Mouse (Mus musculus) hindbrain, embryonic 13.5 days (tissue): ENCODE results near the gene Kif2c. TPM values are rescaled to one million over a fixed set of nuclear protein-coding genes. Genes with fewer than 3 reads are reported as not detected.
A peak's percentile ranks its signal among the peaks of the same experiment; 100 is the strongest.
"Not testable (repeated sequence)": the region's sequence is repeated elsewhere in the genome, so short reads cannot be mapped to it uniquely, and the experiment has no call there.

ENCODE experiments used
- ATAC-seq: fragments of 200-750 bp; cut with Nextera tagmentation; 2 replicates; pipeline ENCODE4 v1.8.0; 2017; ENCODE audit warnings: moderate TSS enrichment; ENCODE audit not compliant: low FRiP score
- H3K27ac ChIP-seq: fragments of 300-500 bp; sonication (generic); 2 replicates; pipeline ENCODE4 v1.5.1; 2015; ENCODE audit warnings: inconsistent platforms, mild to moderate bottlenecking, moderate library complexity
- H3K27me3 ChIP-seq: fragments of 300-500 bp; sonication (generic); 2 replicates; pipeline ENCODE4 v1.6.1; 2015; ENCODE audit warnings: mild to moderate bottlenecking, inconsistent platforms
- H3K36me3 ChIP-seq: fragments of 300-500 bp; sonication (generic); 2 replicates; pipeline ENCODE4 v1.6.1; 2015; ENCODE audit warnings: mild to moderate bottlenecking, inconsistent platforms
- H3K4me1 ChIP-seq: fragments of 300-500 bp; sonication (generic); replicated peaks from 2 replicates; pipeline ENCODE4 v1.6.1; 2015; ENCODE audit warnings: inconsistent platforms
- H3K4me2 ChIP-seq: fragments of 300-500 bp; sonication (generic); 2 replicates; pipeline ENCODE4 v1.6.1; 2015; ENCODE audit warnings: inconsistent platforms, mild to moderate bottlenecking, moderate library complexity
- H3K4me3 ChIP-seq: fragments of 300-500 bp; sonication (generic); 2 replicates; pipeline ENCODE4 v1.5.1; 2015; ENCODE audit warnings: mild to moderate bottlenecking, inconsistent platforms
- H3K9ac ChIP-seq: fragments of 300-500 bp; sonication (generic); 2 replicates; pipeline ENCODE4 v1.6.1; 2015; ENCODE audit warnings: mild to moderate bottlenecking, inconsistent platforms
- H3K9me3 ChIP-seq: fragments of 300-500 bp; sonication (generic); 2 replicates; pipeline ENCODE4 v1.6.1; 2016; ENCODE audit warnings: inconsistent platforms
- WGBS: fragments of 180-500 bp; shearing (Covaris S2); methylation state at CpG from one replicate; pipeline ENCODE4 v1.1.7; 2015; 5-methylcytosine and 5-hydroxymethylcytosine counted together
- polyA plus RNA-seq: library from polyadenylated mRNA; unstranded; fragments of >200 nt; fragmentation: Nextera tagmentation; extraction: Ambion mirVana; gene quantifications from 2 replicates; pipeline ENCODE4 v1.2.1, GENCODE M21; 2015

The Kif2c gene
- polyA plus RNA-seq, 1 experiment from 2014 or later = 14.6 TPM

DNA sequence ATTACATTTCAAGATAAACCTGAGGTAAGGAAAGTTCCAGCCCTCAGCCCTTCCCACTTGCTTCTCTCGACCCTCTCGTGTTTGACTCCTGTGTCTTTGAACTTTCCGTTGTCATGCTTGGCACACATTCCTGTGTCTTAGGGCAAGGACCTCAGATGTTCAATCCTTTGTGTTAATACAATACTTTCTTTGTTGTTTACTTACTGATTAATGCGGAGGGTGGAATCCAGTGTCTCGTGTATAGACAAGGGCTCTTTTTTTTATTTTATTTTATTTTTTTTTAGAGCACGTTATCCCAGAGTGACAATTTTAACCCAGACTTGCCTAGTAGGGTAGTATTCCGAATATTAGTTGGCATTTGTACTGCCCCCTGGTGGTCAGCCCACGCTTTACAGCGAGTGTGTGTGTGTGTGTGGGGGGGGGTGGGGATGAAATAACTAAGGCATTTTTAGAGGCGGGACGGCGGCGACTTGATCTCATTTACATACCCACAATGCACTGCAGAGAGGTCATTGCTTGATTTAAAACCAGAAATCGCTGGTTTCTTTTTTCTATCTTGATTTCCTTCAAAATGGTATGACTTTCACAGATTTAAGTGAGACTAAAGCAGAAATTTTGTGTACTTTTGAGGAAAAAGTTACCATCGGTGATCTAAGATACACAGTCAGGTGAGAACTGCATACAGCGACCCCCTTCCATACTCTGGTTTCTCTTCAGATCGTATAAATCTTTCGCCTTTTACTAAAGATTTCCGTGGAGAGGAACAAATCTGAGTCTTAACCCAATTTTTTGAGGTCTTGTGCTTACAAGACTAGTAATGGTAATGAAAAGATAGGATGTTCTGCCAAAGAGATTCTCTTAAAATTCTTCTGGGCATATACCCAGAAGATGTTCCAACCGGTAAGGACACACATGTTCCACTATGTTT, 28.0 kb upstream of the Kif2c start:
- no peaks in the 10 kb centered on the region for H3K4me1 ChIP-seq
- H3K4me2 ChIP-seq = no peak overlapping the region
- H3K27ac ChIP-seq = no peak overlapping the region
- no peak for ATAC-seq
- H3K27me3 ChIP-seq = 0 out of 2 replicates have a peak, but pooled peaks cover 8% of the 10 kb centered on the region
- WGBS = 3% methylated on average over 20 of the region's 20 CpGs
- H3K9me3 ChIP-seq = no peaks in the 10 kb centered on the region
- H3K36me3 ChIP-seq = no peaks in the 10 kb centered on the region
- no peak overlapping the region for H3K9ac ChIP-seq
- H3K4me3 ChIP-seq = no peak overlapping the region

DNA sequence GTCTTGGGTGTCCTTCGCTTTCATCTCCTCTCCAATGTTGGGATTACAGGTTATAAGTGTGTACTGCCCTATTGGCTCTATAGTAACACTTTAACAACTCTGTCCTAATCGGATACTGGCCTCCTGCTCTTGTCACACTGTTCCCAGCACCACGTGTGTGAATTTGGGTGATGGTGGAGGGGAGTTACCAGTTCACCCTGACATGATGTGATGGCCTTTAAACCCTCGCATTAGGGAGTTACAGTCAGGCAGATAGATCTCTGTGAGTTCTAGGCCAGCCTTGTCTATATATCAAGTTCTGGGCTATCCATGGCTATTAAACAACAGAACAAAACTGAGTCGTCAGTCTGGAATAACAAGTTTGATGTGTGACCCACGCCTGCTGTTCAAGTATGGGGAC, 27.2 kb upstream of the Kif2c start:
- no peak overlapping the region for H3K4me2 ChIP-seq
- WGBS = 86% methylated on average over 6 of the region's 6 CpGs
- no peak for ATAC-seq
- 0 out of 2 replicates have a peak, but pooled peaks cover 8% of the 10 kb centered on the region for H3K27me3 ChIP-seq
- H3K4me3 ChIP-seq = no peak overlapping the region
- no peaks in the 10 kb centered on the region for H3K9me3 ChIP-seq
- H3K27ac ChIP-seq = no peak overlapping the region
- H3K9ac ChIP-seq = no peak overlapping the region
- no peaks in the 10 kb centered on the region for H3K4me1 ChIP-seq
- no peaks in the 10 kb centered on the region for H3K36me3 ChIP-seq

- Histone ChIP-seq H3K4me3 (no peak overlapping the region), H3K4me1 (no peaks in the 10 kb centered on the region), H3K9me3 (no peaks in the 10 kb centered on the region), H3K9ac (no peak overlapping the region), H3K27me3 (no peaks in the 10 kb centered on the region), H3K4me2 (no peak overlapping the region), H3K27ac (no peak overlapping the region), H3K36me3 (no peaks in the 10 kb centered on the region)
- WGBS = 72% methylated on average over 4 of the region's 4 CpGs
- ATAC-seq = no peak
Measured at GRCm38 (mm10) chr4:117202992-117203354, 20.5 kb upstream of the Kif2c start.

GRCm38 (mm10) chr4:117202046-117202991, 19.9 kb upstream of the Kif2c start:
- H3K27me3 ChIP-seq = no peaks in the 10 kb centered on the region
- H3K9me3 ChIP-seq = no peaks in the 10 kb centered on the region
- WGBS = under 1% methylated on average over 25 of the region's 25 CpGs
- H3K4me2 ChIP-seq = peak overlapping the region; percentile 51
- H3K4me3 ChIP-seq = peak overlapping the region; percentile 27
- no peaks in the 10 kb centered on the region for H3K36me3 ChIP-seq
- H3K9ac ChIP-seq = peak overlapping the region; percentile 52; the same call in 1 of the 2 replicates
- peak; percentile 68; the same call in 1 of the 2 replicates for ATAC-seq
- peak overlapping the region; percentile 30; the same call in 1 of the 2 replicates for H3K27ac ChIP-seq
- H3K4me1 ChIP-seq = no peaks in the 10 kb centered on the region

DNA sequence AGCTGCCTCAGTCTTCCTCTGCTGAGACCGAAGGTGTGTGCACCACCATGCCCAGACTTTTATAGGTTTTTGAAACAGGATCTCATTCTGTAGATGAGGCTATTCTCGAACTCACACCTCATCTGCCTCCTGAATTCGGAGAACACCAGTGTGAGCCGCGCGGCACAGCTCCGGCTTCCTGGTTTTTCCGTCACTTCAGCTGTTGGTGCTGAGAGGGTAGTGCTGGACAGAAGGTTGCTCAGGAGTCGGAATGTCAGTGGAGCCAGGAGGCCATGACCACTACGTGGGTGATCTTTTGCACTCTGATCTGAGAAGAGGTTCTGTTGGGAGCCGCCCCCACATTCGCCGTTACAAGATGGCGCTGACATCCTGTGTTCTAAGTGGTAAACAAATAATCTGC, 9.4 kb upstream of the Kif2c start:
- no peaks in the 10 kb centered on the region for H3K9me3 ChIP-seq
- no peak for ATAC-seq
- no peak overlapping the region for H3K4me3 ChIP-seq
- H3K27me3 ChIP-seq = no peaks in the 10 kb centered on the region
- H3K4me2 ChIP-seq = no peak overlapping the region
- H3K27ac ChIP-seq = no peak overlapping the region
- peaks cover 5% of the 10 kb centered on the region; the same call in 1 of the 2 replicates for H3K4me1 ChIP-seq
- 95% methylated on average over 14 of the region's 14 CpGs for WGBS
- no peaks in the 10 kb centered on the region for H3K36me3 ChIP-seq
- H3K9ac ChIP-seq = no peak overlapping the region

- WGBS = 70% methylated on average over 7 of the region's 7 CpGs
- Histone ChIP-seq H3K27me3 (no peaks in the 10 kb centered on the region), H3K36me3 (no peaks in the 10 kb centered on the region), H3K27ac (peak overlapping the region; percentile 79; the same call in 1 of the 2 replicates), H3K9ac (peak overlapping the region; percentile 51; the same call in 1 of the 2 replicates), H3K4me2 (no peak overlapping the region), H3K4me1 (peaks cover 5% of the 10 kb centered on the region; the same call in 1 of the 2 replicates), H3K9me3 (no peaks in the 10 kb centered on the region), H3K4me3 (no peak overlapping the region)
- ATAC-seq = no peak
Measured at GRCm38 (mm10) chr4:117190660-117191059, 8.2 kb upstream of the Kif2c start.

DNA sequence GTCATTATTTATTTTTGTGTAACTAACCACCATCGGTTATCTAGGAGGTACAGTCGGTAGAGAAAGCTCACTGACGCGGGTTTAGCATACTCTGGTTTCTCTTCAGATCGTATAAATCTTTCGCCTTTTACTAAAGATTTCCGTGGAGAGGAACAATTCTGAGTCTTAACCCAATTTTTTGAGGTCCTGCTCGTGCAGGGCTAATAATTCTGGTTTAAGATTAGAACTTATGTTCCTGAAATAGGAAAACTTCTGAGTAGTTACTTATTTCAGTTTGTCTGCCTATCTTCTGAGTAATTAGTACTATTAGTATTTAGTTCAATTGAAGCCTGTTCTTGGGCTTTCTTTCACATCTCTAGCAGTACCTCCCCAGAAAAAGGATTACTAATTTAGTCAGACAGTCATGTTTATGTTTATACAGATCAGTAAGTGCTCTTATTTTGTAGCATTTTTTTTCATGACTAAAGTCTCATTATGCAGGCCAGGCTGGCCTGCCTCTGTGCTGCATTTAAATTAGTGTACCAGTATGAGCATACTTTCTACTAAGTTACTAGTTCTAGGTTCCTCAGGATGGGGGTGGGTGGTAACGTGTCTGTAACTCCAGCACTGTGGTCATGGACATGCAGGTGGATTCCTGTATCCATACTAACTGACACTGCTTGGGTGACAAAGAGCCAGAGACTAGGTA, 7.6 kb upstream of the Kif2c start:
- no peaks in the 10 kb centered on the region for H3K27me3 ChIP-seq
- H3K4me1 ChIP-seq = peaks cover 5% of the 10 kb centered on the region; the same call in 1 of the 2 replicates
- peak overlapping the region; percentile 40 for H3K4me2 ChIP-seq
- WGBS = under 1% methylated on average over 9 of the region's 9 CpGs
- no peaks in the 10 kb centered on the region for H3K36me3 ChIP-seq
- H3K9me3 ChIP-seq = no peaks in the 10 kb centered on the region
- peak overlapping the region; percentile 67 for H3K9ac ChIP-seq
- peak overlapping the region; percentile 79 for H3K27ac ChIP-seq
- peak overlapping the region; percentile 28 for H3K4me3 ChIP-seq
- ATAC-seq = peak; percentile 90

GRCm38 (mm10) chr4:117189382-117189855, 7.0 kb upstream of the Kif2c start:
- Histone ChIP-seq H3K27ac (peak overlapping the region; percentile 77), H3K27me3 (no peaks in the 10 kb centered on the region), H3K9ac (peak overlapping the region; percentile 67), H3K4me2 (peak overlapping the region; percentile 40), H3K4me3 (peak overlapping the region; percentile 28), H3K36me3 (no peaks in the 10 kb centered on the region), H3K4me1 (peaks cover 5% of the 10 kb centered on the region; the same call in 1 of the 2 replicates), H3K9me3 (no peaks in the 10 kb centered on the region)
- 3% methylated on average over 16 of the region's 16 CpGs for WGBS
- peak; percentile 52 for ATAC-seq

DNA sequence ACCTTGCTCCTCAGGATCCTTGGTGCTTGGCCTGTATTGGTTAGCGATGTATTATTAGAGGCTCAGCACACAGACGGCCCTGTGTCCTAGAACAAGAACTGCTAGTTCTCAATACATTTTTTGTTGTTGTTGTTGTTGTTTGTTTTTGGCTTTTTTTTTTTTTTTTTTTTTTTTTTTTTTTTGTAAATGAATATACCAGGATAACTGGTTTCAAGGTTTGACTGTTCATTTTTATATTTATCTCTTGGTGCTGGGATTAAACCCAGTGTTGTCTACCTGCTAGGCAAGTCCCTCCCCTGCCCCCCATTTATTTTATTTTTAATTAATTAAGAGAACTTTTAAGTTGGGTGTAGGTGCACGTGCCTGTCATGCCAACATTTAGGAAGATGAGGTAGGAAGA, 6.5 kb upstream of the Kif2c start:
- Histone ChIP-seq H3K4me1 (peaks cover 5% of the 10 kb centered on the region; the same call in 1 of the 2 replicates), H3K4me3 (peak overlapping the region; percentile 28; the same call in 1 of the 2 replicates), H3K9me3 (no peaks in the 10 kb centered on the region), H3K4me2 (peak overlapping the region; percentile 40), H3K27me3 (no peaks in the 10 kb centered on the region), H3K27ac (no peak overlapping the region), H3K9ac (peak overlapping the region; percentile 51; the same call in 1 of the 2 replicates), H3K36me3 (no peaks in the 10 kb centered on the region)
- 60% methylated on average over 3 of the region's 3 CpGs for WGBS
- no peak for ATAC-seq

DNA sequence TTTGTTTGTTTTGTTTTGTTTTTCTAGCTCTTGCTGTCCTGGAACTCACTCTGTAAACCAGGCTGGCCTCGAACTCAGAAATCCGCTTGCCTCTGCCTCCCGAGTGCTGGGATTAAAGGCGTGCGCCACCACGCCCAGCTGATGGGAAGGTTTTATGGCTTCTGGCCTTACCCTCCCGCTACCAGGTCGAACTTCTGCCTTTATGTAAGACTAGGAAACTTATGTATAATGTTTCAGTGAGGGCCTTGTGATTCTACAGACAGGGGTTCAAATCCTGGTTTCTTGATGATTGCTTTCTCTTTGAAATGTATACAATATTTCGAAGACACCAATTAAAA, 289 bp upstream of the Kif2c start:
- Histone ChIP-seq H3K4me1 (peaks cover 18% of the 10 kb centered on the region), H3K27ac (peak overlapping the region; percentile 78), H3K4me2 (peak overlapping the region; percentile 84), H3K9ac (peak overlapping the region; percentile 70), H3K4me3 (peak overlapping the region; percentile 51)
- not testable (repeated sequence) for H3K36me3 ChIP-seq, H3K27me3 ChIP-seq, H3K9me3 ChIP-seq
- ATAC-seq = peak; percentile 76
- 15% methylated on average over 9 of the region's 9 CpGs for WGBS

DNA sequence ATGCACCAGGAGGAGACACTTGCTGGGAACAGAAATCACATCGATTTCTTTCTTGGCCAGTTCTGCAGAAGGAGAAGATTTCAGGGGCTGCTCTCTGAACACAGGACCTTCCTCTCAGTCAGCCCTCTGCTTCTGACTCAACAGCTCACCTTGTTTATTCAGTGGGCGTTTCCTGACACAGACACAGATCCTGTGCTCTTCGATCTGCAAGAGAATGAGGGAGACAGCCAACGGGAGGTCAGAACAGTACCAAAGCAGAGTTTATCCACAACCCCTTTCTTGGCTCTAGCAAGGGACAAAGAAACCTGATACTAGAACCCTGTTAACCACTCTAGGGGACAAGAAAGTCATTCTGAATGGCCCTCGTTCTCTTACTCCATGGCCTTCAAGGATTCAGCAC, 12.5 kb downstream of the Kif2c start:
- peaks cover 28% of the 10 kb centered on the region for H3K36me3 ChIP-seq
- no peak overlapping the region for H3K4me3 ChIP-seq
- no peak overlapping the region for H3K4me2 ChIP-seq
- 92% methylated on average over 5 of the region's 5 CpGs for WGBS
- no peaks in the 10 kb centered on the region for H3K27me3 ChIP-seq
- no peak overlapping the region for H3K9ac ChIP-seq
- no peak for ATAC-seq
- H3K27ac ChIP-seq = no peak overlapping the region
- no peaks in the 10 kb centered on the region for H3K9me3 ChIP-seq
- no peaks in the 10 kb centered on the region for H3K4me1 ChIP-seq
